In the genomic region with DNA sequence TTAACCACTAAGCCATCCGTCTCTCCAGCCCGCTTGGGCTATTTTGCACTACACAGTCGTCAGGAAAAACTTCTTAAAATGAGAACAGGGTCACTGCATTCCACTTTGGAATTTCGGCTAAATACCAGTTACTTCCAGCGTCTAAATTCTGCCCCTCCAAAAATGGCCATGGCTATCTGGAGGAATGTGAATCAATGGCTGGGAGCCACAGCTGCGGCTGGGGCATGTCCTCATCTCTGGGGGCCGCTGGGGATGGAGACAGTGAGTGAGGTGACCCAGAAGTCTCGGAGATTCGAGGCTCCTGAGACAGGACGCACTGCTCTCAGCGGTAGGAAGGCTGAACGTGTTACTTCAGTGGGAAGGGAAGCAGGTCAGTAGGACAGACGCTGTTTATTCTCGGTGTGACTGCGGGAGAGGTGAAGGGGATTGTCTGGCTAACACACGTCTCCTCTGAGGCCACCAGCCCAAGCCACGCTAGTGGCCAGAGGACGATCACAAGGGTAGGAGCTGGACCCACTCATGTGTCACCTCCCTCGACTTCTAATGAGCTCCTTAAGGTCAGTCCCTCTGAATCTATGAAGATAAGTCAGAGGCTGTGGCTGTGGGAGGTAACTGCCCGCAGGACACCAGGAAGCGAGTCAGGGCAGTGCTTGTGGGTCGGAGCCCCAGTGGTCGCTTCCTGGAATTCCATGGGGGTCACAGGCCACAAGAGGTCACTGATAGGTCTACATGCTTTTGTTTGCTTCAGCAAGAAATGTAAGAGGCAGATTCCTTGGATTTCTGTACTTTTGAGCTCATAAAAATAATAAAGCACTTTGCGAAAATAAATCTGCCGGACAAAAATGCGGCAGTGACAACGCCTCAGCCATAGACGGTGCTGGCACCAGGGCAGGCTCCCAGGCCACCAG, we compare ENCODE assay signal across 10 mouse cellular contexts. TPM values are rescaled to one million over a fixed set of nuclear protein-coding genes. Genes with fewer than 3 reads are reported as not detected.
DNase-seq lines count a peak whose midpoint lies in the region; ATAC-seq and TF ChIP-seq lines count a peak whose summit lies in the region.
"Had no signal": no experiment of that assay in that cellular context is flagged by ENCODE, and none has a peak within 500 bp of the region (broad histone marks: within the 10 kb centered on the region; RNA-seq: fewer than 3 reads in every experiment).

No protein-coding gene starts in this region.

- no peak overlapping the region for H3K4me3 ChIP-seq in heart, embryonic 12.5 days
- no peak overlapping the region for H3K4me3 ChIP-seq in testis, adult 2 months (ENCODE audit: control insufficient read depth, low read depth, low read length)
- no peak overlapping the region for H3K4me3 ChIP-seq in limb, embryonic 10.5 days
- H3K4me3 ChIP-seq: erythroblast, embryonic 14.5 days had no signal

- H3K4me1 ChIP-seq in heart, embryonic 12.5 days (replicated peaks): peaks cover 96% of the 10 kb centered on the region
- H3K4me1 ChIP-seq in testis, adult 2 months (ENCODE audit: control insufficient read depth, insufficient read depth, low read length): peaks cover 7% of the 10 kb centered on the region
- peaks cover 40% of the 10 kb centered on the region for H3K4me1 ChIP-seq in limb, embryonic 10.5 days

- H3K9ac ChIP-seq in heart, embryonic 12.5 days: peak overlapping the region; percentile 47

- H3K9me3 ChIP-seq in heart, embryonic 12.5 days (replicated peaks): no peaks in the 10 kb centered on the region
- no peaks in the 10 kb centered on the region for H3K9me3 ChIP-seq in limb, embryonic 10.5 days (replicated peaks)

- DNase-seq in heart, postnatal 36 days: no peak
- DNase-seq in testis, postnatal 14 days (ENCODE audit: low spot score): no peak
- no peak for DNase-seq in limb, embryonic 10.5 days (ENCODE audit: low spot score)
- DNase-seq in urinary bladder, postnatal 10 days (ENCODE audit: low spot score): no peak
- no peak for DNase-seq in left cerebral cortex, postnatal 25 days (ENCODE audit: low spot score in 2 of 2)
- DNase-seq in gastrocnemius, adult 8-10 months (ENCODE audit: low spot score in 2 of 2): no peak
- DNase-seq: spleen, adult 18-20 months had no signal

- H3K27ac ChIP-seq in heart, embryonic 12.5 days (ENCODE audit: poor library complexity, severe bottlenecking): peak overlapping the region; percentile 94
- 0 out of 2 replicates have a peak overlapping the region, but pooled peaks have one; percentile 40 for H3K27ac ChIP-seq in testis, adult 2 months (ENCODE audit: control insufficient read depth, insufficient read depth, low read depth, low read length)
- H3K27ac ChIP-seq in limb, embryonic 10.5 days: peak overlapping the region; percentile 5

- ATAC-seq in heart, embryonic 12.5 days (ENCODE audit: insufficient number of reproducible peaks, low FRiP score): no peak

- WGBS in heart, embryonic 12.5 days: 35% methylated on average over 28 of the region's 28 CpGs
- 56% methylated on average over 28 of the region's 28 CpGs for WGBS in limb, embryonic 10.5 days

- H3K27me3 ChIP-seq in heart, embryonic 12.5 days (replicated peaks): no peaks in the 10 kb centered on the region
- no peaks in the 10 kb centered on the region for H3K27me3 ChIP-seq in testis, adult 2 months (ENCODE audit: control insufficient read depth, insufficient read depth, low read length)
- H3K27me3 ChIP-seq in limb, embryonic 10.5 days (ENCODE audit: low read depth, poor library complexity, severe bottlenecking): no peaks in the 10 kb centered on the region

- peaks cover 30% of the 10 kb centered on the region for H3K36me3 ChIP-seq in heart, embryonic 12.5 days
- H3K36me3 ChIP-seq in testis, adult 2 months (ENCODE audit: control insufficient read depth, insufficient read depth, low read length): no peaks in the 10 kb centered on the region
- peaks cover 49% of the 10 kb centered on the region for H3K36me3 ChIP-seq in limb, embryonic 10.5 days

- no peak for TF ChIP-seq CTCF in testis, adult 2 months (IDR thresholded peaks at IDR 0.05; ENCODE audit: control insufficient read depth, insufficient read depth, insufficient replicate concordance, low read depth, low read length)

- peak overlapping the region; percentile 47 for H3K4me2 ChIP-seq in heart, embryonic 12.5 days

- intact Hi-C loops in heart, postnatal 36 days (cut with DNase I): no loop called here
- intact Hi-C loops in left cerebral cortex, postnatal 25 days (cut with DNase I): no loop called here

- no peak for TF ChIP-seq POLR2A in testis, adult 2 months (IDR thresholded peaks at IDR 0.05; ENCODE audit: control insufficient read depth, low read depth, low read length)

RNA-seq across cellular contexts. Expression of a gene that starts 9.3 kb away (rescaled TPM):
- polyA plus RNA-seq in heart, embryonic 12.5 days (2016; fragmentation: Nextera tagmentation; extraction: Ambion mirVana): 49.1 and 52.5 TPM in 2 replicates
- total RNA-seq in heart, postnatal 36 days (2021): 10 to 100 TPM; 68.7 to 73.6 TPM
- polyA plus RNA-seq in testis, adult 2 months (2012; rRNA removed): 15.9 and 17.3 TPM in 2 replicates
- 22.7 and 23.5 TPM in 2 replicates for polyA plus RNA-seq in limb, embryonic 10.5 days (2016; fragmentation: Nextera tagmentation; extraction: Ambion mirVana)
- total RNA-seq in left cerebral cortex, postnatal 25 days (2021): 10 to 100 TPM; 50.5 to 55.8 TPM
- 10 to 100 TPM in 2 of 4 experiments, 1 to 10 TPM in 2; 8.0 to 13.0 (median 10.7) TPM for total RNA-seq in gastrocnemius, adult 8-10 months (2022)

Comparison
In these comparisons a context has a peak if more than half of its experiments do, and no peak if none do; other contexts are left out.
1. H3K27ac ChIP-seq: peak in every context shown above with its lines; median percentile 94 in heart, embryonic 12.5 days; 40 in testis, adult 2 months; 5 in limb, embryonic 10.5 days.